Mouse (Mus musculus) CD4-positive, CD25-positive, alpha-beta regulatory T cell (primary cell): ENCODE measurements around the gene Rpp25l. TPM values are rescaled to one million over a fixed set of nuclear protein-coding genes. Genes with fewer than 3 reads are reported as not detected.

Experiments used
- polyA plus RNA-seq: library from polyadenylated mRNA; unstranded; fragments of 100-300 nt; shearing (Covaris generic); gene quantifications from one replicate; pipeline ENCODE4 v1.2.1, GENCODE M21; 2017

Rpp25l gene
- polyA plus RNA-seq = 40.9 TPM

DNA sequence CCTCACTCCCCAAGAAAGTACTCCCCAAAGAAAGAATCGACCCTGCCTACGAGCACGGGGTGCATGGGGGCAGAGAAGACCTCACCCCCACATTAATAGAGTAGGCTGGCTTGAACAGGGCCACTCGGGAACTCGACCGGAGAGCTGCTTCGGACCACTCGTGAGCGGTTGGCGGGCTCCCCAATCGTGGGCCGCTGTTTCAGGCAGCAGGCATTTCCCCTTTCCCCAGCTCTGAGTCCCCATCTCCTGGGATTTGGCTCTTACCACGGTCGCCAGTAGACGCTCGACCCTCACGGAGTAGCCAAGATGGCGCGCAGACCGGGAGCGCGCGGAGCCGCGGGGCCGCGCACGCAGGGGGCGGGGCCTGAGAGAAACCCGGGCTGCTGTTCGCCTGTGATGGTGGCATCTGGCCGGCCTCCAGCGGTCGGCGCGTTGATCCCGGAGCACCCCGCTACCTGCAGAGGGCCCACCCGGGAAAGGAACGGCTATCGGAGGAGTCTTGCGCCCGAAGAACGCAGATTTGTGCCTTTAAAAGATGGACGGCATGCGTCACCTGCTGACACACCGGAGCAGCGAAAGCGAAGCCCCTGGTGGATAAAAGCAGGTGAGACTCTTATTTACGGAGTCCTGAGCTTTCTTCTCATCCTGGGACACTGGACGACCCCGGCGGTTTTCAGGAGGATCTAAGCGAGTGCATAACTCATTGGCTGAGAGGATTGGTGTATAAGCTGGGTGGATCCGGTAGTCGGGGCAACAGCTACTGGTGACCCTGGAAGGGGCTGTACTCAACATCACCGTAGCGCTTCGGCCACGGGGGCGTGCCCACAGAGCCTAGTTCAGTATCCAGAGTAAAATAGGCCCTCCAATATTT lies at the start of gene Rpp25l:
Gene Rpp25l, minus strand, starts transcription at position 338 of the 871 bp plus-strand sequence.

DNA sequence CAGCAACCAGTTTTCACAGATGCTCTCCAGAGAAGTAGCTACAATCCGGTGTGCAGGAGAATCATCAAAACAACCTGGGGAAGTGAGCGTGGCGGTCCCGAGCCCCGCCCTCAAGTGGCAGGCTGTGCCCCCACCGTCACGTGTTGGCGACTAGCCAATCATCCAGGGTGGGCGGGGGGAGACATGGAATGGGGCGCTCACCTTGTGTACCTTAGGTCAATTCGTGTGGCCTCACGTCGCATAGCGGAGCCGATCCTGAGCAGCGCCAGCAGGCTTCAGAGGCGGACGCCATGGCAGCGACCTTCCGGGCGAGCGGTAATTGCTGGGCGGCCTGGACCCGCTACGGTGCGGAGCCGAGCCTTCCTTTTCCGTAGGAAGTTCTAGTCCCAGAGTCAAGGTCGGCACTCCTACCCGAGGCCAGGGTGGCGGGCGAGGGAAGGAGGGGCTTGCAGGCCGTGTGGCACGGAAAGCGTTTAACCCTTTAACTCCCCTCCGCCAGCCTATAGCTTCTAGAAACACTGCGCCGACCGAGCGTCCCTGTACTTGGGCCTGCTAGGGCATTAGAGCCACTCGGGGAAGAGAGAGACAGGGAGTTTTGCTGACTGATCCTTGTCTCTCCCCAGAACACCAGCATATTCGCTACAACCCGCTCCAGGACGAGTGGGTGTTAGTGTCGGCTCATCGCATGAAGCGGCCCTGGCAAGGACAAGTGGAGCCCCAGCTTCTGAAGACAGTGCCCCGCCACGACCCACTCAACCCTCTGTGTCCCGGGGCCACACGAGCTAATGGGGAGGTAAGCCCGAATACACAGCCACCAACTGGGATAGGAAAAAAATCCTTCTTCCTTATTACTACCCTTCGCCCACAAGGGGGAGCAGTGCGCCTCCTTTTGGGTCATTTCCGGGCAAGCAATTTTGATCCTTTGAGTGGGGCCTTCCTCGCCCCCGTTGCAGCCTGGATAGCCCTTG lies 42.3 kb upstream of the Rpp25l start, which contains the start of gene Sigmar1:
Gene Sigmar1, minus strand, starts transcription at position 820 of the 968 bp plus-strand sequence.

GRCm38 (mm10) chr4:41754797-41755337 lies 41.5 kb upstream of the Rpp25l start, which contains the start of gene Galt:
Gene Galt, plus strand, starts transcription at chr4:41755228.

DNA sequence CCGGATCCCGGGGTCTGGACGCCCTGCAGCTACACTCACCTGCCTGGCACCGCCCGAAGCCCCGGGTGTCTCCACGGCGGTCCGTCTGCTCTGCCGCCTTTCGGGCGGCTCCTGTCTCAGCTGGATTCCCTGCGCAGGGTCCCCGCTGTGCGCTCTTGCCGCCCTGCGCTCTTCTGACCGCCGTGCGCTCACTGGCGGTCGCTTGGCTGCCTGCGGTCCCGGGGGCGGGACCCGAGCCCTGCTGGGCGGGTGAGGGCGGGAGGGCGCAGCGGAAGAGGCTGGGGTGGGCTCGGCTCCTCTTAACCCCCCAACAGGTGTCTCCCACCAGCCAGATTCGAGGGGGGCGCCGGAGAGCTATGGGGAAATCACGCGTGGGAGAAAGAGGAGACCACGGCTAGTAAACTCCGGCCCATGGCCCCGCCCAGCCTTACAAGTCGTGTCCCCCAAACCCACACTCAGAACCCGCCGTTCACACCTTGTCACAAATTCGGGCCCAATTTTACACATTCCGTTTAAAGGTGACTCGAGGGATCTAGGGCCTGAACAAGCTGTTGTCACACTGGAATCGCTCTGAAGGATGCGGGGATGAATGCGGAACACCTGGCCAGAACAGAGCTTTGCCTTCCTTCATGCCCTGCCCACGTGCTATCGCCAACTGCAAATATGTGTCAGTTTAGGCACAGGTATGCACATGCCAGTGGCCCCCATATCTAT lies 17.9 kb upstream of the Rpp25l start, which contains the start of gene Arid3c:
Gene Arid3c, minus strand, starts transcription at position 91 of the 714 bp plus-strand sequence.

DNA sequence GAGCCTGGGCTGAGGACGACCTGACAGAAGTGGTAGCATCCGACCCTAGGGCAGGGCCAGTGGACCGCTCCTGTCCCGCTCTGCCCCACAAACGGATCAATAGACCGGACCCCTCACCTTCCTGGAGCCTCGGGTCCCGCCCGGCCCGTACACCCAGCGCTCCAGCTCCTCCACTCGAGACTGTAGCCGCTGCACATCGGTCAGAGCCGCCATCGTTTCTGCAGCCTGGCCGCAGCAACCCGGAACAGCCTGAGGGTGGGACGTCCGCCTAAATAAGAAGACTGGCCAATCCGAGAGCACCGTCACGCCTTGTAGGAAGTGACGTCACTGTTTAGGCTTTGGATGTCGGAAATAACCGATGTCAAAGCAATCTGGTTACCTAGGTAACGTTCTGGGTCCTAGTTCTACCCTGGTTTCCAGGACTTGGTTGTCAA lies 9.6 kb upstream of the Rpp25l start, which contains the start of gene Dctn3:
Gene Dctn3, minus strand, starts transcription at position 253 of the 434 bp plus-strand sequence.

DNA sequence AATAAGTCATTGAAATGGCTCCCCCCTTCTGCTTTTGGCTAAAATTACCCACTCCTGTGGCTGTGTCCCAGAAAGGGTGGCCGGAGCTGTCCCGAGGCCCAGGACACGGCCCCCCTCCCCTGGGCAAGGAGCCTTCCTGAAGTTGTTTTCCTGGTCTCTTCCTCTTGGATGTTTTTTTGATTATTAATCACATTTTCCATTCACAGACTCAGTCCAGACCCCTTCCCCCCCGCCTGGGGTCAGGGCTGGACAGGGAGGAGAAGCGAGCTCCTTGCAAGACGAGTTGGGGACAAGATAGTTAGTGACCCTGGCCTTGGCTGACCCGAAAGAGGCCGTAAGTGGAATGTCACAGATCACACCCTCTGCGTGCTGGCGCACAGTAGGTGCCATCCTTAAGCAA lies 13.6 kb downstream of the Rpp25l start, which contains the start of gene Il11ra1:
Gene Il11ra1, plus strand, starts transcription at position 207 of the 400 bp plus-strand sequence.

DNA sequence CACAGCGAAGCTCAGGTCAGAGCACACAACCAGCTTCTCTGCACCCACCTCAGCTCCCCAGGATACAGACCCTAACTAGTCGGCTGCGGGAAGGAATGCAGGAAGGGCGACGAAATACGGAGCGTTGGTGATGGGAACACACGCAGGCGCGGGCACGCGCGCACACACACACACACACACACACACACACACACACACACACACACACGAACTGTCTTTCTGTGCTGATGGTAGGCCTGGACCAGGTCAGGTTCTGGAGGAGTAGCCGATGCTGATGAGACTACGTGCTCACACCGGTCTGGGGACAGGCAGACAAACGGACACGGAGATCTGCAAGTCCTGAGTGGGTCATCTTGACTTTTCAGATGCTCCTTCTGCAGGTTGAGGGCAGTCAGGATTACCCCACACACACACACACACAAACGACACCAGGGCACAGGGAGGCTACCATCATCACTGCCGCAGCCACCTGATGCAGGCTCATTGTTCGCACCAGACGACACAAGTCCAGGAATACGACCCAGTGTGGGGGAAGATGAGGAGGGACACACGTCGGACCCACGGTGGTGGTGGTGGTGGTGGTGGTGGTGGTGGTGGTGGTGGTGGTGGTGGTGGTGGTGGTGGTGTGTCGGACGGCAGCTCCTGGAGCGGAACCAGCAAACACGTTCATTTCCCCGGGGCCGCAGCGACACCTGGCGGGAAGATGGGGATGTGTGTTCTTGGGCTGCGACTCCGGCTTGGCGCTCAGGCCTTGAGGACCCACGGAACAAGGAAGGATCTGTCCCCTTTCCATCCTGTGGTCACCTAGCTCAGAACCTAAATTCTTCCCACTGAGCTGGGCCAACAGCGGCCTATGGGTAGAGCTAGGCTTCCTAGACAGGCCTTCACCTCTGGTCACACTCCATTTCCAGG lies 16.1 kb downstream of the Rpp25l start, which contains the start of gene Cntfr:
Gene Cntfr, minus strand, starts transcription at position 160 of the 912 bp plus-strand sequence.

Other genes starting within 250 kb of the Rpp25l start
- 1.0 TPM for gene Kif24, start 248.6 kb downstream of the Rpp25l start, polyA plus RNA-seq
- gene Nudt2, start 248.4 kb downstream of the Rpp25l start, polyA plus RNA-seq = 17.3 TPM
- not detected for gene AI464131, start 210.5 kb downstream of the Rpp25l start, polyA plus RNA-seq
- gene 1110017D15Rik, start 196.2 kb downstream of the Rpp25l start, polyA plus RNA-seq = not detected
- gene Fam219a, start 144.0 kb downstream of the Rpp25l start, polyA plus RNA-seq = 2.9 TPM
- gene Dnaic1, start 143.8 kb downstream of the Rpp25l start, polyA plus RNA-seq = not detected
- not detected for gene Enho, start 73.2 kb downstream of the Rpp25l start, polyA plus RNA-seq
- not detected for gene Cntfr, start 16.4 kb downstream of the Rpp25l start, polyA plus RNA-seq
- gene Il11ra1, start 13.5 kb downstream of the Rpp25l start, polyA plus RNA-seq = 7.8 TPM
- gene Dctn3, start 9.6 kb upstream of the Rpp25l start, polyA plus RNA-seq = 119 TPM
- not detected for gene Arid3c, start 17.6 kb upstream of the Rpp25l start, polyA plus RNA-seq
- 70.0 TPM for gene Galt, start 41.7 kb upstream of the Rpp25l start, polyA plus RNA-seq
- gene Sigmar1, start 42.6 kb upstream of the Rpp25l start, polyA plus RNA-seq = 44.7 TPM
- 6.1 TPM for gene Ccl27a, start 60.7 kb upstream of the Rpp25l start, polyA plus RNA-seq
- gene Gm21541, start 190.1 kb upstream of the Rpp25l start, polyA plus RNA-seq = not detected
- 0.78 TPM for gene Gm20878, start 228.0 kb upstream of the Rpp25l start, polyA plus RNA-seq